27 mouse cellular contexts compared by ENCODE assay signal in the genomic region with DNA sequence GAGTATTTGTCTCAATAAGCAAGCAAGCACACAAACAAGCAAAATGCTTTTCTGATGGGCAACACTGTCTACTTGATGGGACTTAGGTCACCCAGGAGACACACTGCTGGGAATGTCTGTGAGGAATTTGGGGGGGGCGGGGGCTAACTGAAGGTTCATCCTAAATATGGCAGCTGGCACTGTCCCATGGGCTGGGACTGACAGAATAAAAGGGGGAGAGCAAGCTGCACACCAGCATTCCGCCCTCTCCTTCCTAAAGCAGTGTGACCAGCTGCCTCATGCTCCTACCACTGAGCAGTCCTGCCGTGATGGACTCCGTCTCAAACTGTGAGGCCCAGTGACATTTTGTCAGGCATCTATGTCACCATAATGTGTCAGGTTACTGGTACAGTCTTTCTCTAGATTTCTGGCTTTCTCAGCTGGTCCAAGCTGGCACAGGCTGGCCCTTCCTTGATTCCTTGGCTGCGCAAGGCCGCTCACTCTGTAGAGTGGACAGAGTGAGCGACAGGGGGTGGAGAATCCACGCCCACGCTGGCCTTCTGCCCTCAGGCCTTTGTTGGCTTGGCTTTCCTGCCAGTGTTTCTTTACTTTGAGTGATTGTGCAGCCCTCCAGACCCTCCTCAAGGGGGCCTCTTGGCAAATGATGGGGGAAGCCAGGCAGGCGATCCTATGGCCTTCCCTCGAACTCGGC. TPM values are rescaled to one million over a fixed set of nuclear protein-coding genes. Genes with fewer than 3 reads are reported as not detected.
DNase-seq lines count a peak whose midpoint lies in the region; ATAC-seq and TF ChIP-seq lines count a peak whose summit lies in the region.
"Had no signal": no experiment of that assay in that cellular context is flagged by ENCODE, and none has a peak within 500 bp of the region (broad histone marks: within the 10 kb centered on the region; RNA-seq: fewer than 3 reads in every experiment).

No protein-coding gene starts in this region.

- TF ChIP-seq EP300 in liver, embryonic 14.5 days (IDR thresholded peaks at IDR 0.05; ENCODE audit: low read depth) = no peak

- no peak overlapping the region for H3K4me2 ChIP-seq in forebrain, embryonic 15.5 days (replicated peaks)
- no peak overlapping the region for H3K4me2 ChIP-seq in liver, embryonic 14.5 days (ENCODE audit: low read depth)
- H3K4me2 ChIP-seq: forebrain, embryonic 13.5 days; lung, embryonic 15.5 days; neural tube, embryonic 12.5 days; stomach, embryonic 15.5 days had no signal

- no peaks in the 10 kb centered on the region for H3K9me3 ChIP-seq in forebrain, embryonic 10.5 days
- H3K9me3 ChIP-seq in forebrain, embryonic 15.5 days = no peaks in the 10 kb centered on the region
- no peaks in the 10 kb centered on the region for H3K9me3 ChIP-seq in liver, embryonic 14.5 days (ENCODE audit: control insufficient read depth, low read length)
- H3K9me3 ChIP-seq: forebrain, embryonic 13.5 days; lung, embryonic 15.5 days; megakaryocyte, embryonic 14.5 days; neural tube, embryonic 12.5 days; stomach, embryonic 15.5 days had no signal

- intact Hi-C loops in heart, postnatal 14 days (cut with DNase I) = no loop called here

- no peak overlapping the region for H3K9ac ChIP-seq in forebrain, embryonic 15.5 days (replicated peaks)
- no peak overlapping the region for H3K9ac ChIP-seq in liver, embryonic 14.5 days (replicated peaks)
- H3K9ac ChIP-seq: forebrain, embryonic 13.5 days; lung, embryonic 15.5 days; neural tube, embryonic 12.5 days; stomach, embryonic 15.5 days had no signal

- DNase-seq in forebrain, embryonic 10.5 days (ENCODE audit: extremely low spot score, low spot score) = no peak
- peak; percentile 27 for DNase-seq in lung, postnatal 36 days
- no peak for DNase-seq in lung, postnatal 10 days
- peak; percentile 39 for DNase-seq in cerebellum, adult 9-11 months
- DNase-seq in liver, embryonic 14.5 days (ENCODE audit: low read depth in 3 of 3, low spot score in 3 of 3) = no peak
- no peak for DNase-seq in yolk sac, embryonic 10.5 days (ENCODE audit: low spot score)
- DNase-seq in heart, postnatal 14 days = no peak
- DNase-seq: adrenal gland, postnatal 25 days; embryo, embryonic 11 days; kidney, adult 11 months; spleen, adult 18-20 months had no signal

- H3K27ac ChIP-seq in forebrain, embryonic 10.5 days = 0 out of 2 replicates have a peak overlapping the region, but pooled peaks have one; percentile 15
- H3K27ac ChIP-seq in forebrain, embryonic 15.5 days (replicated peaks) = no peak overlapping the region
- H3K27ac ChIP-seq in liver, embryonic 14.5 days = peak overlapping the region; percentile 18
- H3K27ac ChIP-seq: forebrain, embryonic 13.5 days; kidney, postnatal 0 days; layer of hippocampus, adult 2 months; lung, embryonic 15.5 days; neural tube, embryonic 12.5 days; stomach, embryonic 15.5 days had no signal

- no peaks in the 10 kb centered on the region for H3K27me3 ChIP-seq in forebrain, embryonic 10.5 days (ENCODE audit: poor library complexity, severe bottlenecking)
- no peaks in the 10 kb centered on the region for H3K27me3 ChIP-seq in forebrain, embryonic 15.5 days
- no peaks in the 10 kb centered on the region for H3K27me3 ChIP-seq in liver, embryonic 14.5 days (ENCODE audit: control insufficient read depth, insufficient read depth, low read length)
- H3K27me3 ChIP-seq: forebrain, embryonic 13.5 days; lung, embryonic 15.5 days; megakaryocyte, embryonic 14.5 days; neural tube, embryonic 12.5 days; Patski; stomach, embryonic 15.5 days had no signal

- no peak overlapping the region for H3K4me3 ChIP-seq in forebrain, embryonic 10.5 days
- no peak overlapping the region for H3K4me3 ChIP-seq in forebrain, embryonic 15.5 days
- no peak overlapping the region for H3K4me3 ChIP-seq in liver, embryonic 14.5 days (ENCODE audit: insufficient read depth in 1 of 2, low read depth in 2 of 2, low read length in 2 of 2)
- H3K4me3 ChIP-seq: forebrain, embryonic 13.5 days; layer of hippocampus, adult 2 months; lung, embryonic 15.5 days; megakaryocyte, embryonic 14.5 days; neural tube, embryonic 12.5 days; stomach, embryonic 15.5 days had no signal

- peaks cover 21% of the 10 kb centered on the region for H3K4me1 ChIP-seq in forebrain, embryonic 10.5 days
- H3K4me1 ChIP-seq in forebrain, embryonic 15.5 days = no peaks in the 10 kb centered on the region
- peaks cover 41 to 57% of the 10 kb centered on the region in 2 experiments for H3K4me1 ChIP-seq in liver, embryonic 14.5 days (replicated peaks; ENCODE audit: control insufficient read depth in 2 of 2, insufficient read depth in 2 of 2, low read length in 1 of 2)
- H3K4me1 ChIP-seq: forebrain, embryonic 13.5 days; neural tube, embryonic 12.5 days had no signal

- ATAC-seq in forebrain, embryonic 15.5 days (replicated peaks) = no peak
- ATAC-seq in liver, embryonic 14.5 days (ENCODE audit: insufficient read depth) = no peak
- ATAC-seq: activated CD4-positive, CD25-positive, alpha-beta regulatory T cell, adult 4 months; forebrain, embryonic 13.5 days; Patski had no signal

- TF ChIP-seq CTCF in liver, embryonic 14.5 days (IDR thresholded peaks at IDR 0.05; ENCODE audit: low read depth) = 0 out of 2 replicates have a peak, but pooled peaks have one; percentile 16

- whole genome bisulfite sequencing in forebrain, embryonic 10.5 days = 74% methylated on average over 12 of the region's 12 CpGs
- 67% methylated on average over 12 of the region's 12 CpGs for WGBS in forebrain, embryonic 15.5 days
- WGBS in liver, embryonic 14.5 days (ENCODE audit: insufficient replicate concordance) = 86% methylated on average over 12 of the region's 12 CpGs

- no peaks in the 10 kb centered on the region for H3K36me3 ChIP-seq in forebrain, embryonic 10.5 days (replicated peaks)
- H3K36me3 ChIP-seq in forebrain, embryonic 15.5 days = no peaks in the 10 kb centered on the region
- peaks cover 77% of the 10 kb centered on the region for H3K36me3 ChIP-seq in liver, embryonic 14.5 days (replicated peaks; ENCODE audit: control insufficient read depth, insufficient read depth, low read depth)
- H3K36me3 ChIP-seq: lung, embryonic 15.5 days; neural tube, embryonic 12.5 days; stomach, embryonic 15.5 days had no signal

RNA-seq across cellular contexts. Expression of a gene that starts 10.9 kb away (rescaled TPM):
- polyA plus RNA-seq in forebrain, embryonic 10.5 days (2016; fragmentation: Nextera tagmentation; extraction: Ambion mirVana) = 4.7 and 5.4 TPM in 2 replicates
- polyA plus RNA-seq in forebrain, embryonic 15.5 days (2015; fragmentation: Nextera tagmentation; extraction: Ambion mirVana) = not detected in 2 replicates
- polyA plus RNA-seq in liver, embryonic 14.5 days (2012; rRNA removed) = 72.5 and 86.9 TPM in 2 replicates
- polyA plus RNA-seq in liver, embryonic 14.5 days (2014; fragmentation: Nextera tagmentation; extraction: Ambion mirVana) = 89.2 and 107 TPM in 2 replicates
- total RNA-seq in heart, postnatal 14 days (2021) = not detected
- total RNA-seq: adrenal gland, postnatal 25 days; gastrocnemius, adult 8-10 months; layer of hippocampus, adult 2 months; left cerebral cortex, adult 18-20 months had no signal
- polyA plus RNA-seq: Patski had no signal

RNA-seq across cellular contexts. Expression of a gene that starts 27.3 kb away (rescaled TPM):
- 60.1 and 62.6 TPM in 2 replicates for polyA plus RNA-seq in forebrain, embryonic 10.5 days (2016; fragmentation: Nextera tagmentation; extraction: Ambion mirVana)
- 41.8 and 42.3 TPM in 2 replicates for polyA plus RNA-seq in forebrain, embryonic 15.5 days (2015; fragmentation: Nextera tagmentation; extraction: Ambion mirVana)
- 10.0 and 11.6 TPM in 2 replicates for polyA plus RNA-seq in liver, embryonic 14.5 days (2012; rRNA removed)
- polyA plus RNA-seq in liver, embryonic 14.5 days (2014; fragmentation: Nextera tagmentation; extraction: Ambion mirVana) = 7.6 and 9.0 TPM in 2 replicates
- 10 to 100 TPM in 1 of 2 experiments, 1 to 10 TPM in 1; 9.8 to 10.9 TPM for total RNA-seq in heart, postnatal 14 days (2021)

RNA-seq across cellular contexts. Expression of a gene that starts 30.2 kb away (rescaled TPM):
- polyA plus RNA-seq in forebrain, embryonic 10.5 days (2016; fragmentation: Nextera tagmentation; extraction: Ambion mirVana) = 22.9 and 26.5 TPM in 2 replicates
- 35.8 and 38.4 TPM in 2 replicates for polyA plus RNA-seq in forebrain, embryonic 15.5 days (2015; fragmentation: Nextera tagmentation; extraction: Ambion mirVana)
- 4.5 and 5.4 TPM in 2 replicates for polyA plus RNA-seq in liver, embryonic 14.5 days (2012; rRNA removed)
- polyA plus RNA-seq in liver, embryonic 14.5 days (2014; fragmentation: Nextera tagmentation; extraction: Ambion mirVana) = 5.3 and 7.5 TPM in 2 replicates
- total RNA-seq in heart, postnatal 14 days (2021) = 10 to 100 TPM; 19.4 to 20.4 TPM

RNA-seq across cellular contexts. Expression of a gene that starts 47.7 kb away (rescaled TPM):
- 0.07 TPM in 1 of 2 replicates, not detected in the other for polyA plus RNA-seq in forebrain, embryonic 10.5 days (2016; fragmentation: Nextera tagmentation; extraction: Ambion mirVana)
- 0.10 TPM in 1 of 2 replicates, not detected in the other for polyA plus RNA-seq in forebrain, embryonic 15.5 days (2015; fragmentation: Nextera tagmentation; extraction: Ambion mirVana)
- 0.10 and 0.19 TPM in 2 replicates for polyA plus RNA-seq in liver, embryonic 14.5 days (2012; rRNA removed)
- polyA plus RNA-seq in liver, embryonic 14.5 days (2014; fragmentation: Nextera tagmentation; extraction: Ambion mirVana) = 0.39 TPM in 1 of 2 replicates, not detected in the other
- not detected for total RNA-seq in heart, postnatal 14 days (2021)
- total RNA-seq: gastrocnemius, adult 8-10 months; hematopoietic stem cell, adult 5-6 weeks; layer of hippocampus, adult 2 months; left cerebral cortex, adult 18-20 months; monocyte, adult 5-6 weeks had no signal
- polyA plus RNA-seq: activated CD4-positive, CD25-positive, alpha-beta regulatory T cell, adult 4 months; forebrain, embryonic 13.5 days; heart, embryonic 14.5 days; kidney, postnatal 0 days; limb, embryonic 11.5 days; lung, embryonic 15.5 days; neural tube, embryonic 12.5 days; Patski had no signal

Comparison
In these comparisons a context has a peak if more than half of its experiments do, and no peak if none do; other contexts are left out.
1. DNase-seq: peak in lung, postnatal 36 days (single experiment) and cerebellum, adult 9-11 months (single experiment); none in forebrain, embryonic 10.5 days (single experiment), lung, postnatal 10 days (single experiment), liver, embryonic 14.5 days (0 of 3), yolk sac, embryonic 10.5 days (single experiment) and heart, postnatal 14 days (0 of 2).
2. RNA of a gene that starts 10.9 kb away (polyA plus RNA-seq): 72.5 to 107 TPM in liver, embryonic 14.5 days; 4.7 to 5.4 TPM in forebrain, embryonic 10.5 days and not detected in forebrain, embryonic 15.5 days; every median in the first group is over 10 times any median in the second.